Mouse (Mus musculus) brain, embryonic 14.5 days (tissue): Measurements from ENCODE around the gene Ano6. TPM values are rescaled to one million over a fixed set of nuclear protein-coding genes. Genes with fewer than 3 reads are reported as not detected.

Source experiments
- DNase-seq: peaks from one replicate; pipeline ENCODE4 v3.0.0-alpha.2; 2011; ENCODE audit warnings: low read depth
- CTCF ChIP-seq: fragments of 200-500 bp; IDR thresholded peaks from 2 replicates; pipeline ENCODE4 v1.5.1; 2012; ENCODE audit warnings: inconsistent platforms, mild to moderate bottlenecking, moderate library complexity, borderline replicate concordance; ENCODE audit not compliant: insufficient read depth, insufficient read length; ENCODE audit errors: extremely low read depth
- POLR2A ChIP-seq: fragments of 200-500 bp; IDR thresholded peaks from 2 replicates; pipeline ENCODE4 v1.6.1; 2012; ENCODE audit warnings: mild to moderate bottlenecking, inconsistent platforms, borderline replicate concordance; ENCODE audit not compliant: poor library complexity, insufficient read depth, insufficient read length, severe bottlenecking; ENCODE audit errors: extremely low read depth
- polyA plus RNA-seq: library from polyadenylated mRNA; depleted of rRNA; stranded (reverse); fragments of >200 nt; gene quantifications from 2 replicates; pipeline ENCODE4 v1.2.3, GENCODE M21; 2012

Ano6 gene
- polyA plus RNA-seq, 1 experiment: 32.5 TPM

DNA sequence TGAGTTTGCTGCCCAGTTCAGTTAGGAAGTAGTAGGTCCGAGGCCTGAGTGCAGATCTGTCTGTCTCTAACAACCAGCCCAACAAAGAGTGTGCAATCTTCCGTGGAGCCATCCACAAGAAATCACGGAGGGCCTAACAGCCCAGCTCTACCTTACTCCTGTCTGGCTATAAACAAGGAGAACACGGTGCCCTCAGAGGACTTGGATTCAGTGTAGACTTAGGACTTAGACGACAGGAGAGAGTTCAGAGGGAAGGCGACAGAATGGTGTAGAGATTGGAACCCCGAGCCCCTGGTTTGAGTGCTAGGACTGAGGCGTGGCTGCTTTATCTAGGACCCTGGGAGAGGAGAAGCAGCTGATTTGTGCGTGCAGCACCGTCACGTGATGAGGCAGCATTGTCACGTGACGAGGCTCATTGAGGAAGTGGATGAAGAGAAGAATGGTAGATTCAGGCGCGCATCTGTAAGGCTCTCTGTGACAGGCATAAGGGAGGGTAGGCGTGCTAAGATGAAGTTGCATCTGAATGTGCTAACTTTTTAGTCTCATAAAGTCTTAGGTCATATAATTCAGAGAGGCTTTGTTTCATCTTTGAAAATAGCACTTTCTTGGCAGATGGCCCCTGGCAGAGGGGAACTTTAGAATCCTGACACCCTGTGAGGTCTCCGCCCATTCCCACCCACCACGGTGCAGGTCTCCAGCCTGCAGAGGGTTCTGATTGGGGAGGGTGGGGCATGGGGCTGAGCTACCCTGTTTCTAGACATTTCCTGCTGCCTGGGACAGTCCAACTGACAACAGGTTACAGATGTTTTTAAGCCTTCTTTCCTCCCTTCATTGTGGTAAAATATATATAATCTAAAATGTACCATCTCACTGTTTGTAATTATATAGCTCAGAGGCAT is 59.1 kb downstream of the Ano6 start:
- TF ChIP-seq POLR2A: no peak
- no peak for DNase-seq

DNA sequence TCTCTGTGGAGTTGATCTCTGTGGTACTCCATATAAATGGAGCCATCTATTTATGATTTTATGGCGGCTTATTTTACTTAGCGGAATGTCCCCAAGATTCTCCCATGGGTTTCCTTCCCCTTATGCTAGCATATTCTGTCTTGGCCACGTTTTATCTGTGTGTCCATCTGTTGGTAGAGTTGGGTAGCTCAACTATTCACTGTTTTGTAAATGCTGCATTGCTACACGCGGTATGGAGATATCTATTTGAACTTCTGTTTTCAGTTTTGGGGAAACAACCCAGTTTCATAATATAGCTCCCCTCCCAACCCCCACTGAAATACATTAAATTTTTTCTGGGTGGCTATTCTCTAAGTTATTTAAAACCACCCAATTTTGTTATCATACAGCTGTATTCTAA is 59.9 kb downstream of the Ano6 start:
- TF ChIP-seq POLR2A (no peak), CTCF (no peak)
- no peak for DNase-seq

DNA sequence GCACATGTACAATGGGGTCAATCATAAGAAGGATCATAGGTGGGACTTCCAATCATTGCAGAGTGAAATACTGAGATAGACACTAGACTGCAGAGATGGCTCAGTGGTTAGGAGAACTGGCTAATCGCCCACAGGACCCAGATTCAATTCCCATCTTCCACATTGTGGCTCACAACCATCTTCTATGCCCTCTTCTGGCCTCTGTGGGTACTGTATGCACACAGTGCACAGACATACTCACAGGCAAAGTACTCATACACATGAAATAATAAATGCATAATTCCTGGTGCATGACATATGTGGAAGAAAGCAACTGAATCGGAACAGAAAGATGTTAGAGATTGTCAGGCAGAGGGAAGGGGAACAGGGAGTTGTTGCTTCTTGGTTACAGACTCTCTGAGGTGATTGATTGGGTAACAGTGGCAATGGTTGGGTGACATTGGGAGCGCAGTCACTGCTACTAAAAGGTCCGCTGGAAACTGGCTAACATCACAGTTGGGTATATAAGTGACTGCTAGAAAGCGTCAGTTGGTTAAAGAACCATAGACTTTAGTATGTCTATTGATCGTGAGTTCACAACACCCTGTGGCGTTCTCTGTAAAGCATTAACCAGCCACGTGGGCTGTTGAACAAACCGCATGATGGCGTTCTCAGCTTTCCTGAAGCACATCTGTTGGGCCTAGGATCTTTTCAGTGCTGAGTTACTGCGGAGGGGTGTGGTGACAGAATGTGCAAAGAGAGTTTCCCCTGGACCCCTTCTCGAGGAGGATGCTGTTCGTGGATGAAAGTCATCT is 64.6 kb downstream of the Ano6 start:
- no peak for DNase-seq
- TF ChIP-seq POLR2A (no peak), CTCF (no peak)

DNA sequence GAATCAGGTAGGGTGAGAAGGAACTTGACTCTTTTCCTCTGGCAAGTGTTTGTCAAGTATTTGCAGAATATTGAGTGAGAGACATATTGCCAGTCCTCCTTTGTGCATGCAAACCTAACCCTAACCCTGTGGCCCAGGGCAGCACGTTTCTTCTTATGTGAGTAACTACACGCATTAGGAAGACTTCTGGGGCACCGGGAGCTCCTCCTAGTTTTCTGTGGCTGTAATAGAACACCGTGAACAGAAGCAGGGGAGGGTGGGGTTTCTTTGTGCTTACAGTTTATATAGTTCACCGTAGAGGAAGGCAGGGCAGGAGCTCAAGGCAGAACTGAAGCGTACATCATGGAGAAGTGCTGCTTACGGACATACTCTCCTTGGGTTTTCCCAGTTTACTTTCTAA is 65.3 kb downstream of the Ano6 start:
- no peak for DNase-seq
- TF ChIP-seq POLR2A: no peak
- no peak for TF ChIP-seq CTCF

DNA sequence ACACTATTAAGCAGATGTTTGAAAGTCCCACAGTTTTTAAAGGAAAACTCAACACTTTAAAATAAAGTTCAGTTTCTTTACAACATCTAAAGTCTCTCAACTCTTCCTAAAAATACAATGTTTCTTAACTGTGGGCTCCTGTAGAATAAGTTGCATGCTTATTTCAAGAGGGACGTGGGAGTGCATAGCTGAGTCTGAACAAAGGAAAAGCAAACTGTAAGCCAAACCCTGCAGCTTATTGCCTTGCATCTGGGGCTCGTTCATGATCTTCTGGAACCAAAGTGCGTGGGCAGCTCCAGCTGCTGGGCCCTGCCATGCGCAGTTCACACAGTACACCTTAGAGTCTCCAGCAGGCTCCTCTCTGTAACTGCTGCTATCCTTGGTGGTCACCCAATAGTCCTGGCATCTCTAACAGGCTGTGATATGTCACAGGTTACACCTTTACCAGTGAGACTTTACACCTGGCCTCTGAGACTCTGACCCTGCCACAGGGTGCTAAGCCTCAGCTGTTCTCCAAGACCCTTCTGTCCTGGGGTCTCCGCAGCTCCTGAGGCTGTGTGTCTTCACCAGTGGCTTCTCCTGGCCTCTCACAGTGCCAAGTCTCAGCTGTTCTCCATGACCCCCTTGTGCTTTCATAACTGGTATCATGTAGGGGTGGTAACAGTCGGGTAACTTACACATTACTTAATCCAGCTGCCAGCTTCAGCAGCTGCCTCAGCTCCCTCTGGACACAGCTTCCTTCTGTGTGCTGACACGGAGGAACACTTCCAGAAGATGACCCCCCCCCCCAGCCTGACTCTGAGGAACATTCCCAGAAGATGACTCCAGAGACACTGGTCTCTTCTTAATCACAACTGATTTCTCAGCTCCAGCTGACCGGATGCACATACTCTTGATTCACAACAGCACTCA is 66.3 kb downstream of the Ano6 start:
- no peak for DNase-seq
- no peak for TF ChIP-seq POLR2A
- no peak for TF ChIP-seq CTCF

DNA sequence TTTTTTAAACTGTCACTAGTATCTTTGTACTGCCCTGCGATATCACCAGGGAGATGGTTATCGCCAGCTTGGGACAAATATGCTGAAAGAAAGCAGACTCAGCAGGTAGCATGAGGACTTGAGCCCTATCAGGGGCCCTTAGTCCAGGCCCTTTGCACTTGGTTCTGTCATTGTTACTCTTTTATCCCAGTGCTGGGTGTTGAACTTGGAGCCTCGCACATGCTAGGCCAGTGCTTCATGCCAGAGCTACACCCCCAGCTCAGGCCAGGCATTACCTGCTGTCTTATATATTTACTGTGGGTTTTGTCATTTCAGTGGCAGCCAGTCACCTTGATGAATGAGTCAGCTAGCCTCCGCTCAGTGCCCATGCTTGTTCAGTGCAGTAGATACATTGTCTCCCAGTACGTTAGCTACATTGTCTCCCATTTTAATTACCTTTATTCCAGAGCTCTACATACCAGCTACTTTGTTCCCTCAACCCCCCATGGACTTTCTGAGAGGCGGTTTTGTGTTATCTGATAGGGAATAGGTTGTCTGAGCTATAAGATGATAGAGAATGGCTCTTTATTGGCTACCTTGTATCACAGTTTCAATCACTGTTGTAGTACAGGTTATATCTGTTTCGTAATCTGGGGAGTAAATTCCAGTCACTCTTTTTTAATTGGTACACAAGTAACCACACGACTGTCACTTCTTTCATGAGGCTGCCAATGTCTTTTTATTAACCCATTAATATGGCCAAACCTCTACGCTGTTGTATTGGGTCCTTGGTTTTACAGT is 68.4 kb downstream of the Ano6 start:
- no peak for TF ChIP-seq CTCF
- TF ChIP-seq POLR2A: no peak
- DNase-seq: no peak

DNA sequence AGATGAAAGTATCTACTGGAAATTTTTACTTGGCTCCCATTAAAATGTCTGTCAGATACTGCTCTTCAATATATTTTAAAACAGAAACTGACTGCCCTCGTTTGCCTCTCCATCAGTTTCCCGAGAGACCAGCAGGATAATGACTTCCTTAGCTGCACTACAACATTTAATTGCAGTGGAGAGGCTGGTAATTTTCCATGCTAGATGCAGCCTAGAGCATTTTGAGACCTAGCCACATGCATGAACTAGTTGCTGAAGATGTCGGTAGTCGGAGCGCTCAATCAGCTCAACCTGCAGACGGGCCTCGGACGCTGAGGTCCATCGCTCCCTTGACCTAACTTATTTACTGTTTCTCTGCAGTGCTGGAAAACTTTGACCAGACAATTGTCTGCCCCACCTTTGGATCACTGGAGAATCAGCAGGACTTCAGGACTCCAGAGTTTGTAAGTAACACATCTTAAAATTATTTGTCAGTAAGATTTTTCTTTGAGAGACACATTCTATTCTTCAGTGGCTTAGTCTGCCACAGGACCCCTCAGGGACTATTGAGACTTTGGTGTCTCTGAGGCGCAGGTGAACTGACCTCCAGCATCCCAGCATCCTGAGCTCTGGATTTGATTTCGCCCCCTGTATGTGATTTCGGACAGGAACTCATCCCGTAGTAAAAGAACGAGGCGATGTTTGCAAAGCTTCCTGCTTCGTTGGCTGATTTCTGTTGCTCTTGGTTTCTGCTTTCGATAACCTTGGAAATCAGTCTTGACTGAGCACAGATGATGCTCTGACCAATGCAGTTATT is 73.4 kb downstream of the Ano6 start:
- peak; percentile 55 for DNase-seq

DNA sequence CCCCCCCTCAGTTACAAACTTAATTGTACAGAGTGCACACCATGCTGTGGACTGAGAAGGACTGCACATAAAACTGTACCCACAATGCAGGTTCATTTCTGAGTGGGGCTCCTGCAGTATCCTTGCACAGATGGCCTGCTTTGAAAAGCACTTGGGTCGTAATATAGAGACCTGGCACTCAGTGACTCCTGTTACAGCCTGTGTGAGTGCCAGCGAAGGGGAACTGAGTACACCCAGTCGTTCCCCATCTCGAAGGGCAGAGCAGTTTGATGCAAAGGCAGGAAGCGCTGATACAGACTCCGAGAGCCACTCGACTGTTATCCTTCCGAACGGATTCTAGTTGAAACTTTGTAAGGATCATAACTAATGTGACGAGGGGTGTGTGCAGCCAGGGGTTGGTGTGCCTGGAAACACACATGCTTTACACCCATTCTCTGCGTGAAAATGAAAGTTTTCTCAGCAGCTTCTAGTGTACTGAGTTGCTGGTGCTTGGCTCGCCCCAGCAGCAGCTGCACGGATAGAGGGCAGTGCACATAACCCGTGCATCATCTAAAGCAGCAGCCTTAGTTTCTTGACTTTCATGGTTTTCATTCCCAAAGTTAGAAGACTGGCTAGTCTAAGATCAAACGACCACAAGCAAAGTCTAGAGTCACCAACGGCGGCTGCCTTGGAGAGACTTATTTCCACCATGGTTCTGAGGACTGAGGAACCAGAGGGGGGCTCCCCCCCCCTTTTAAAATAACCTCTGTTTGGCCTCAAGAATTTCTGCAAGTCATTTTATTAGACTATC is 74.9 kb downstream of the Ano6 start:
- TF ChIP-seq CTCF: no peak
- no peak for TF ChIP-seq POLR2A
- DNase-seq: no peak

More for the DNA sequence above, 73.4 kb downstream of the Ano6 start:
- no peak for TF ChIP-seq POLR2A
- no peak for TF ChIP-seq CTCF

DNA sequence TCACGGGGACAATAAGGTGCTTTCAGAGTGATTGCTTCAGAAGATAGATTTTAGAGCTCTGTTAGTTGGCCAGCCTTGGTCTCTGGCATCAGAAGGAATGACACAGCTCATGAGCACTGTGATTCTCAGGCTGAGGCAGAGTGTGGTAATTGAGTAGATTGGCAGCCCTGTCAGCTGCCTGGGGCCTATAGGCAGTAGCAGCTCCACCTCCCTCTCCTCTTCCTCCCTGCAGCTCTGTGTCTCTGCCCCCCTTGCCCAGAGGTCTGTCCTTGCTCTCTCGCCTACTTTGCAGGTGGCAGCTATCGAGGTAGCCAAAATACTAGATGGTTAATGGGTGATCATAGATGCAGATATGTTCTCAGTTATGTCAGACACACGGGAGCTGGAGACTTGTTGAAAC is 77.5 kb downstream of the Ano6 start:
- no peak for DNase-seq
- TF ChIP-seq POLR2A (no peak), CTCF (no peak)
